Mouse (Mus musculus) B cell, adult (primary cell): ENCODE measurements around the gene Mtif3. TPM values are rescaled to one million over a fixed set of nuclear protein-coding genes. Genes with fewer than 3 reads are reported as not detected.

Source experiments
- total RNA-seq: library from RNA; stranded (reverse); gene quantifications from 4 replicates; pipeline ENCODE4 v1.2.4, GENCODE M21; 2023; ENCODE audit not compliant: inconsistent age

Gene Mtif3
- 10.8 to 17.5 TPM (median 17.0 TPM) in 4 replicates for total RNA-seq

DNA sequence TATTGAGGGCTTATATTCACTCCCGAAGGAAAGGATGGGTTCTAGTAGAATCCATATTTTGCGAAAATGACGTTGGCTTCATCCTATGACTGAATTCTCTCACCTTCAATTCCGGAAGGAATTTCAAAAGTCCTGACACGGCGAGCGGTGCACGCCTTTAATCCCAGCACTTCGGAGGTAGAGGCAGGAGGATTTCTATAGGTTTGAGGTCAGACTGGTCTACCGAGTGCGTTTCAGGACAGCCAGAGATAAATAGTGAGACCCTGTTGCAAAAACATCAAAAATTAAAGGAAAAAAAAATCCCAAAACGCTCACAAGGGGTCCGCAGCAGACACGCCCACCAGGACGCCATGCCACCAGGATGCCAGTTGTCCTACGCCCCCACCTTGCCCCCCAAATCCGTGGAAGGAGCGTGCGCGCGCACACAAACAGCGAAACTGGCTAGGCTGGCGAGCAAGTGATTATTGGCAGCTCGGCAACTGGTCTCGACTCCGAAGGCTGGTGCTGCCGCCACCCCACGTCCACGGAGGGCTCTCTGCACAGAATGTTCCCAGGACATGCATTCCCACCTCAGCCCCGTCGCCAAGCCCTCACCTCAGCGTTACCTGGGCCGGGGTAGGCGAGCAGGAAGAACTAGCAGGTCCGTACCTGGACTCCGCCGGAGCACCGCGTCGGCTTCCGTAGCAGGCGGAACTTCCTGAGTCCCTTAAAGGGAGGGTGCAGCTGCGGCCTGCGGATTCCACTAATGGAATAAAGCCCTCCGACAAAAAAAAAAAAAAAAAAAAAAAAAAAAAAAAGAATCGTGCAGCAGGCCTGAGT lies at the start of gene Mtif3:
Gene Mtif3 (minus strand): TSS at position 683 of the 819 bp plus-strand sequence.

DNA sequence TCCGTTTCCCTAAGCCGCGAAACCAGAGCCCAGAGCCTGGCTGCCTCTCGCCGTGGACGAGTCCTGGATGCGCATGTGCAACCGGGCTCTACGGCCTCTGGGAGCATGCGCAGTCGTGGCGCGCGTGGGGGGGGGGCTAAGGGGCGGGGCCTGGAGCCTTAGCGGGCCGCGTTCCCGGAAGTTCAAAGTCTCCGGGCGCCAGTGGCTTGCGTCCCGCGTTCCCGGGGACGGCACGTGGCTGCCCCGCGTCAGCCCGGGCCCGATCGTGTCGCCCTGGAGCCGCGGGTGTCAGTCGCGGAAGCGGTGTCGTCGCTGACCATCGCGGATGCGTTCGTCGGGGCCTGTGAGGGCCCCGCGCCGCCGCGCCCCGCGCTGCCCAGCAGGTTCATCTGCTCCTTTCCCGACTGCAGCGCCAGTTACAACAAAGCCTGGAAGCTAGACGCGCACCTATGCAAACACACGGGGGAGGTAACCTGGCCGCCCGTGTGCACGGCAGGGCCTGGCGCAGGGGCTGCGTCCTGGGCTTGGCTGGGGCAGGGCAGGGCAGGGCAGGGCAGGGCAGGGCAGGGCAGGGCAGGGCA lies 15.0 kb downstream of the Mtif3 start, which contains the start of gene Gtf3a:
Gene Gtf3a (plus strand): TSS at position 150 of the 581 bp plus-strand sequence.

Other genes starting within 250 kb of the Mtif3 start
- 40.9 to 46.4 TPM (median 41.5 TPM) in 4 replicates for gene Usp12, start 168.8 kb downstream of the Mtif3 start, total RNA-seq
- 631 to 695 TPM (median 644 TPM) in 4 replicates for gene Rpl21, start 130.9 kb downstream of the Mtif3 start, total RNA-seq
- gene Rasl11a, start 118.7 kb downstream of the Mtif3 start, total RNA-seq: 0.48 to 1.1 TPM (median 0.92 TPM) in 4 replicates
- 28.3 to 32.6 TPM (median 31.9 TPM) in 4 replicates for gene Gtf3a, start 15.1 kb downstream of the Mtif3 start, total RNA-seq
- 30.7 to 34.4 TPM (median 32.7 TPM) in 4 replicates for gene Lnx2, start 112.8 kb upstream of the Mtif3 start, total RNA-seq
- 112 to 119 TPM (median 113 TPM) in 4 replicates for gene Polr1d, start 113.2 kb upstream of the Mtif3 start, total RNA-seq
- gene Gsx1, start 224.9 kb upstream of the Mtif3 start, total RNA-seq: not detected in 4 replicates